Mouse (Mus musculus) neural tube, embryonic 14.5 days (tissue): ENCODE data around the gene Zfp119b. TPM values are rescaled to one million over a fixed set of nuclear protein-coding genes. Genes with fewer than 3 reads are reported as not detected.
"Not testable (repeated sequence)": the region's sequence is repeated elsewhere in the genome, so short reads cannot be mapped to it uniquely, and the experiment has no call there.

Source experiments
- ATAC-seq: fragments of 200-750 bp; cut with Nextera tagmentation; 2 replicates; pipeline ENCODE4 v1.8.0; 2017; ENCODE audit warnings: low read depth, mild to moderate bottlenecking, moderate TSS enrichment, moderate library complexity
- H3K27ac ChIP-seq: fragments of 300-500 bp; sonication (generic); 2 replicates; pipeline ENCODE4 v1.5.1; 2014; ENCODE audit warnings: low read depth, mild to moderate bottlenecking, control low read depth, low read length, moderate library complexity, mixed read lengths
- H3K27me3 ChIP-seq: fragments of 300-500 bp; sonication (generic); 2 replicates; pipeline ENCODE4 v1.6.1; 2014; ENCODE audit warnings: low read length; ENCODE audit not compliant: control insufficient read depth, insufficient read depth
- H3K36me3 ChIP-seq: fragments of 300-500 bp; sonication (generic); 2 replicates; pipeline ENCODE4 v1.6.1; 2014; ENCODE audit warnings: low read length, mixed read lengths; ENCODE audit not compliant: control insufficient read depth, insufficient read depth
- H3K4me1 ChIP-seq: fragments of 300-500 bp; sonication (generic); 2 replicates; pipeline ENCODE4 v1.6.1; 2014; ENCODE audit warnings: low read length; ENCODE audit not compliant: control insufficient read depth, insufficient read depth
- H3K4me2 ChIP-seq: fragments of 300-500 bp; sonication (generic); 2 replicates; pipeline ENCODE4 v1.6.1; 2014; ENCODE audit warnings: mild to moderate bottlenecking, low read depth, low read length, control low read depth
- H3K4me3 ChIP-seq: fragments of 300-500 bp; sonication (generic); 2 replicates; pipeline ENCODE4 v1.5.1; 2014; ENCODE audit warnings: low read depth, low read length, control low read depth, mixed read lengths
- H3K9ac ChIP-seq: fragments of 300-500 bp; sonication (generic); replicated peaks from 2 replicates; pipeline ENCODE4 v1.6.1; 2014; ENCODE audit warnings: low read depth, mild to moderate bottlenecking, control low read depth, low read length, mixed read lengths
- H3K9me3 ChIP-seq: fragments of 300-500 bp; sonication (generic); 2 replicates; pipeline ENCODE4 v1.6.1; 2016; ENCODE audit warnings: low read length; ENCODE audit not compliant: control insufficient read depth
- WGBS: fragments of 180-500 bp; shearing (Covaris S2); extraction: QIAGEN DNeasy Blood & Tissue Kit; methylation state at CpG from one replicate; pipeline ENCODE4 v1.1.7; 2014; 5-methylcytosine and 5-hydroxymethylcytosine counted together
- polyA plus RNA-seq: library from polyadenylated mRNA; unstranded; fragments of >200 nt; fragmentation: Nextera tagmentation; extraction: Ambion mirVana; gene quantifications from 2 replicates; pipeline ENCODE4 v1.2.1, GENCODE M21; 2014

Zfp119b gene
- polyA plus RNA-seq, 1 experiment from 2014 or later: 9.8 TPM

DNA sequence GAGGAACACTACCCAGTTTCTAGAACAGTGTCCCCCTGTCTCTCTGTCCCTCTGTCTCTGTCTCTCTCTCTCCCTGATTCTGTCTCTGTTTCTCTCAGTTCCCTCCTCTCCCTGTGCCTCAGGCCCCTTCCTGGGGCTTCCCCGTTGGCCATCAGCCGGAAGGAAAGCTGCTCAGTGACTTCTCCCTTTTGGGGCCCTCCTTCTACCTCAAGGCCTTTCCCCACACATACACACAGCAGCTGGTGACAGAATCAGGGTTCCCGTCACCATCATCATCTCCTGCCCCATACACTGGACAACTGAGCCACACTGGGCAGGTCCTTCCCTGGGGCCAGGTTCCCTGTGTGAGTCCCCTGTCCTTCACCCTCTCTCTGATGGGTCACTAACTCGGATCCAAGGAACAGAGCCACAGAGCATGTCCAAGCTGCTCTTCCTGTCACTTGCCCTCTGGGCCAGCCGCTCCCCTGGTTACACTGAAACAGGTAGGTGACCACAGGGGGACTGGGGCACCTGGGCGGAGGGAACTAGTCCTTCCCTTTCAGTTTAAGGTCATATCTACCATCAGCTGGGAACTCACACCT is 3.2 kb upstream of the Zfp119b start, which contains the start of gene Ebi3:
Gene Ebi3, plus strand, starts transcription at position 194 of the 581 bp plus-strand sequence.
- Histone ChIP-seq H3K27me3 (no peaks in the 10 kb centered on the region), H3K36me3 (no peaks in the 10 kb centered on the region), H3K27ac (no peak within 1 kb of the TSS), H3K4me2 (no peak within 1 kb of the TSS), H3K4me3 (no peak within 1 kb of the TSS), H3K4me1 (0 out of 2 replicates have a peak, but pooled peaks cover 3% of the 10 kb centered on the region), H3K9me3 (no peaks in the 10 kb centered on the region), H3K9ac (no peak within 1 kb of the TSS)
- WGBS: 84% methylated on average over 6 of the region's 6 CpGs
- no peak for ATAC-seq

DNA sequence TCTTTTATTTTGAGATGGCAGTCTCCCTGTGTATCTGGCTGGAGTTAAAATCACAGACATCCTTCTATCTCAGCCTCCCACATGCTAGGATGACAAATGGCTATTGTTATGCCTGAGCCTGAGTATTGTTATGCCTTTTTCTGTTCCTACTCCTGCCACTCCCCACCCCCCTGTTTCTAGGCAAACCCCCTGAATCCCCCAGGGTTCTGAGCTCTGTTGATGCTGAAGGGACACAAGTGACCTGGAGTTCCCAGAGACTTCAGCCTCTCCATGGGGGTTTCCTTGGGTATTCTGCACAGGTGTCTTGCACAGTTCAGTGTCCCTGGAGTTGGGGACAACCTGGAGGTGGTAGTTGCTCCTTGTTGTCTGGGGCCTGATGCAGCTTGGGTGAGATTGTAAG is 2.7 kb upstream of the Zfp119b start:
- no peak for ATAC-seq
- no peak overlapping the region for H3K9ac ChIP-seq

DNA sequence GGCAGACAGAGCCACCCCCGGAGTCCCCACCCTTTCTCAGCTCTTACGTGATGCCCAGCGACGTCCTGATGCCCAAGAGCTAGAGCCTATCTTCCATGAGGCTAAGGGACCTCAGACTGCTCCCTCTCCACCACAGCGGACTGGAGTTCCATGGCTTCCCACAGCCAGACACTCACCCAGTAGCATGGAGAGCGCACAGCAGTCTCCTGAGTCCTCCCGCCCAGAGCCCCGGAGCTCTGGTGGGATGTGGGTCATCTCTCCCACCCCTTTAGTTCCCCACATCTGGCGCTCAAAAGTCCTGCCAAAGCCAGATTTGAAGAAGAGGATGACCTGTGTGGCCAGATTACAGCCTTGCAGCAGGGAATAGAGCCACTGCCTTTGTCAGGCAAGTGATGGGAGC is 1.3 kb upstream of the Zfp119b start:
- H3K4me1 ChIP-seq: peaks cover 1% of the 10 kb centered on the region; the same call in 1 of the 2 replicates
- no peak overlapping the region for H3K27ac ChIP-seq
- H3K9me3 ChIP-seq: no peaks in the 10 kb centered on the region
- no peak overlapping the region for H3K4me2 ChIP-seq
- H3K4me3 ChIP-seq: no peak overlapping the region
- no peak for ATAC-seq
- H3K36me3 ChIP-seq: no peaks in the 10 kb centered on the region
- no peaks in the 10 kb centered on the region for H3K27me3 ChIP-seq
- WGBS: 83% methylated on average over 9 of the region's 9 CpGs
- H3K9ac ChIP-seq: no peak overlapping the region

More for the DNA sequence above, 2.7 kb upstream of the Zfp119b start:
- Histone ChIP-seq H3K4me3 (no peak overlapping the region), H3K36me3 (no peaks in the 10 kb centered on the region), H3K4me2 (no peak overlapping the region), H3K27ac (no peak overlapping the region), H3K27me3 (no peaks in the 10 kb centered on the region), H3K4me1 (no peaks in the 10 kb centered on the region), H3K9me3 (no peaks in the 10 kb centered on the region)

- no peak for ATAC-seq
- Histone ChIP-seq H3K9me3 (no peaks in the 10 kb centered on the region), H3K4me1 (peaks cover 3% of the 10 kb centered on the region; the same call in 1 of the 2 replicates), H3K27ac (no peak overlapping the region), H3K4me2 (no peak overlapping the region), H3K27me3 (no peaks in the 10 kb centered on the region), H3K9ac (no peak overlapping the region), H3K4me3 (no peak overlapping the region), H3K36me3 (no peaks in the 10 kb centered on the region)
- WGBS: 94% methylated on average over 4 of the region's 4 CpGs
These were observed 653 bp downstream of the Zfp119b start for GRCm38 (mm10) chr17:55948647-55949046.

DNA sequence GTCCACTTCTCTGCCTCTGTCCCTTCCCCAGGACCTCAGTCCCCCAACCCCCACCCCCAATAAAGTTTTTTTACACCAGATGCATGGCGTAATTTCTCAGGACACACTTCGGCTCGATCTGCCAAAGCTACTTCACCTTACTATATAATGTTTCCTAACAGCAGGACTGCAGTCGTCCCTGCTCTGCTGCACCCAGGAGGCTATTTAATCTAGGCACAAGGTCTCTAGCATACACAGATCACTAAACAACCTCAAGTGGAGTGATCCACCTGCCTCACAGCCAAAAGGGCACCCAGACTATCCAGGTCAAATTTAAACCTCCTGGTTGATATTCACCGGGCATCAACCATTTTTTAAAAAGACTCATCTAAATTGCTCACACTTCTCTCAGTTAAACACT is 3.6 kb downstream of the Zfp119b start:
- Histone ChIP-seq H3K27ac (peak overlapping the region; percentile 84), H3K4me2 (peak overlapping the region; percentile 71), H3K36me3 (no peaks in the 10 kb centered on the region), H3K9ac (peak overlapping the region; percentile 59), H3K4me3 (peak overlapping the region; percentile 38), H3K27me3 (no peaks in the 10 kb centered on the region), H3K9me3 (no peaks in the 10 kb centered on the region), H3K4me1 (peaks cover 3% of the 10 kb centered on the region; the same call in 1 of the 2 replicates)
- 23% methylated on average over 5 of the region's 5 CpGs for WGBS
- no peak for ATAC-seq

GRCm38 (mm10) chr17:55944866-55945682 is 4.2 kb downstream of the Zfp119b start:
- WGBS: under 1% methylated on average over 56 of the region's 56 CpGs

GRCm38 (mm10) chr17:55944387-55944865 is 4.9 kb downstream of the Zfp119b start:
- H3K9me3 ChIP-seq, H3K27me3 ChIP-seq, H3K9ac ChIP-seq, H3K4me1 ChIP-seq, H3K36me3 ChIP-seq, ATAC-seq: not testable (repeated sequence)
- peak overlapping the region; percentile 84; the same call in 1 of the 2 replicates for H3K27ac ChIP-seq
- peak overlapping the region; percentile 38 for H3K4me3 ChIP-seq
- H3K4me2 ChIP-seq: peak overlapping the region; percentile 71
- WGBS: 38% methylated on average over 10 of the region's 10 CpGs

More at GRCm38 (mm10) chr17:55944866-55945682, 4.2 kb downstream of the Zfp119b start:
- not testable (repeated sequence) for H3K9me3 ChIP-seq, H3K4me1 ChIP-seq, H3K27me3 ChIP-seq, H3K36me3 ChIP-seq
- peak overlapping the region; percentile 71 for H3K4me2 ChIP-seq
- H3K27ac ChIP-seq: peak overlapping the region; percentile 84
- H3K9ac ChIP-seq: peak overlapping the region; percentile 59
- H3K4me3 ChIP-seq: peak overlapping the region; percentile 38
- peak; percentile 98 for ATAC-seq

DNA sequence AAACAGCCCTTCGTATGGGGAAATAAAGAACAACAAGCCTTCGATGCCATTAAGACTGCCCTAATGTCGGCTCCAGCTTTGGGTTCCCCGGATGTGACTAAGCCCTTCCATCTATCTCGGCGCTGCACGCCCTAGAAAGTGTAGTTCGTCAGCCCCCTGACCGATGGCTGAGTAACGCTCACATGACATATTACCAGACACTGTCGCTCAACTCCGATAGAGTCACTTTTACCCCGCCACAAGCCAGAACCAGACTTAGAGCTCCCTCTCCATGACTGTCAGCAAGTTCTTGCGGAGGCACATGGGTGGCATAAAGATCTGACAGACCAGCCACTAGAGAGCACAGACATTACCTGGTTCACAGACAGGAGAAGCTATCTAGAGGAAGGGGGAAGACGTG is 16.1 kb downstream of the Zfp119b start:
- H3K27me3 ChIP-seq: no peaks in the 10 kb centered on the region
- H3K36me3 ChIP-seq: no peaks in the 10 kb centered on the region
- no peak overlapping the region for H3K4me3 ChIP-seq
- H3K4me2 ChIP-seq: no peak overlapping the region
- no peak overlapping the region for H3K9ac ChIP-seq
- H3K27ac ChIP-seq: no peak overlapping the region
- ATAC-seq: no peak
- H3K9me3 ChIP-seq: no peaks in the 10 kb centered on the region; the same call in 1 of the 2 replicates
- no peaks in the 10 kb centered on the region for H3K4me1 ChIP-seq
- WGBS: 95% methylated on average over 15 of the region's 15 CpGs

DNA sequence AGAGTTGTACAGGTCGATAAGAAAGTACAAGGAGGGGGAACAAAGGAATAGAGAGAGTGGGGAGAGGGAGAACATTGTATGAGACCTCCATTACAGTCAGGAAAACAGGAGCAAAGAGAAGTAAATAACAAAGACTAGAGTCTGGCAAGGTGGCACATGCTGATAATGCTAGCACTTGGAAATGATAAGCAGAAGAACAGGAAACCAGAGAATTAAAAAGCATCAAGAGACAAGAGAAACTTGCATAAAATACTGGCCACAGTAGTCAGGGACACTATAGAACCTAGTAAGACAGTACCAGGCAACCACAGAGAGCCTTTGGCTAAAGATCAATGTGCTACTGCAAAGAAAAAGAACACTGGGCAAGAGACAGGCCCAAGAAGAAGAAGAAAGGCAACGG is 16.7 kb downstream of the Zfp119b start:
- Histone ChIP-seq H3K27ac (no peak overlapping the region), H3K9me3 (no peaks in the 10 kb centered on the region), H3K9ac (peak overlapping the region; percentile 41; the same call in 1 of the 2 replicates), H3K4me2 (peak overlapping the region; percentile 58; the same call in 1 of the 2 replicates), H3K4me1 (no peaks in the 10 kb centered on the region), H3K4me3 (peak overlapping the region; percentile 50), H3K36me3 (no peaks in the 10 kb centered on the region), H3K27me3 (no peaks in the 10 kb centered on the region)
- WGBS: 80% methylated on average over 2 of the region's 2 CpGs
- ATAC-seq: no peak; the same call in 1 of the 2 replicates
